Mouse (Mus musculus): ENCODE measurements around the gene Rnf11. TPM values are rescaled to one million over a fixed set of nuclear protein-coding genes. Genes with fewer than 3 reads are reported as not detected.

Gene Rnf11
- total RNA-seq (2014; rRNA removed) (42.6 and 48.7 TPM in 2 replicates), polyA plus RNA-seq (2012; rRNA removed) (33.5 and 42.6 TPM in 2 replicates)

- WGBS = 77% methylated on average over 3 of the region's 3 CpGs
Measured at GRCm38 (mm10) chr4:109484621-109485020, at the start of gene Rnf11. Gene Rnf11, minus strand, starts transcription at chr4:109484728.

GRCm38 (mm10) chr4:109531111-109531510, 46.6 kb upstream of the Rnf11 start, which contains the start of gene 4930522H14Rik:
Gene 4930522H14Rik, minus strand, starts transcription at chr4:109531297.
- no peaks in the 10 kb centered on the region for H3K36me3 ChIP-seq (ENCODE audit: control insufficient read depth, insufficient read depth, low read length)

More at GRCm38 (mm10) chr4:109484621-109485020, at the start of gene Rnf11:
- Histone ChIP-seq H3K4me3 (ENCODE audit: insufficient read depth, low read depth, low read length) (no peak within 1 kb of the TSS), H3K27me3 (ENCODE audit: control insufficient read depth, insufficient read depth, low read length) (no peaks in the 10 kb centered on the region), H3K27ac (replicated peaks; ENCODE audit: insufficient read depth, low read depth, low read length) (no peak within 1 kb of the TSS), H3K4me1 (ENCODE audit: control insufficient read depth, insufficient read depth, low read length) (no peaks in the 10 kb centered on the region; the same call in 1 of the 2 replicates), H3K79me2 (ENCODE audit: control insufficient read depth, insufficient read depth, low read length) (no peaks in the 10 kb centered on the region), H3K36me3 (ENCODE audit: control insufficient read depth, insufficient read depth, low read length) (no peaks in the 10 kb centered on the region), H3K9ac (ENCODE audit: low read depth, low read length) (no peak within 1 kb of the TSS)
- TF ChIP-seq POLR2A (IDR thresholded peaks at IDR 0.05; ENCODE audit: extremely low read depth, insufficient read depth, low read length) (no peak), CTCF (IDR thresholded peaks at IDR 0.05; ENCODE audit: low read depth, low read length) (no peak)
- peak; percentile 46 for DNase-seq (ENCODE audit: extremely low read depth, low read depth, low spot score)

GRCm38 (mm10) chr4:109530245-109530816, 45.8 kb upstream of the Rnf11 start:
- Histone ChIP-seq H3K4me3 (ENCODE audit: insufficient read depth, low read depth, low read length) (no peak overlapping the region), H3K79me2 (ENCODE audit: control insufficient read depth, insufficient read depth, low read length) (no peaks in the 10 kb centered on the region), H3K4me1 (ENCODE audit: control insufficient read depth, insufficient read depth, low read length) (no peaks in the 10 kb centered on the region), H3K27me3 (ENCODE audit: control insufficient read depth, insufficient read depth, low read length) (no peaks in the 10 kb centered on the region), H3K36me3 (ENCODE audit: control insufficient read depth, insufficient read depth, low read length) (no peaks in the 10 kb centered on the region), H3K27ac (replicated peaks; ENCODE audit: insufficient read depth, low read depth, low read length) (no peak overlapping the region), H3K9ac (ENCODE audit: low read depth, low read length) (no peak overlapping the region)
- TF ChIP-seq CTCF (IDR thresholded peaks at IDR 0.05; ENCODE audit: low read depth, low read length) = no peak
- TF ChIP-seq POLR2A (IDR thresholded peaks at IDR 0.05; ENCODE audit: extremely low read depth, insufficient read depth, low read length) = no peak
- DNase-seq (ENCODE audit: extremely low read depth, low read depth, low spot score) = no peak
- 83% methylated on average over 15 of the region's 15 CpGs for WGBS

More at GRCm38 (mm10) chr4:109531111-109531510, 46.6 kb upstream of the Rnf11 start, which contains the start of gene 4930522H14Rik:
- no peak within 1 kb of the TSS for H3K9ac ChIP-seq (ENCODE audit: low read depth, low read length)
- 94% methylated on average over 2 of the region's 2 CpGs for WGBS
- H3K27ac ChIP-seq (replicated peaks; ENCODE audit: insufficient read depth, low read depth, low read length) = no peak within 1 kb of the TSS
- no peaks in the 10 kb centered on the region for H3K4me1 ChIP-seq (ENCODE audit: control insufficient read depth, insufficient read depth, low read length)
- TF ChIP-seq POLR2A (IDR thresholded peaks at IDR 0.05; ENCODE audit: extremely low read depth, insufficient read depth, low read length) = no peak
- no peak for TF ChIP-seq CTCF (IDR thresholded peaks at IDR 0.05; ENCODE audit: low read depth, low read length)
- no peak for DNase-seq (ENCODE audit: extremely low read depth, low read depth, low spot score)
- no peaks in the 10 kb centered on the region for H3K79me2 ChIP-seq (ENCODE audit: control insufficient read depth, insufficient read depth, low read length)
- no peaks in the 10 kb centered on the region for H3K27me3 ChIP-seq (ENCODE audit: control insufficient read depth, insufficient read depth, low read length)
- H3K4me3 ChIP-seq (ENCODE audit: insufficient read depth, low read depth, low read length) = no peak within 1 kb of the TSS

- WGBS = under 1% methylated on average over 5 of the region's 5 CpGs
- H3K36me3 ChIP-seq (ENCODE audit: control insufficient read depth, insufficient read depth, low read length) = no peaks in the 10 kb centered on the region
- no peak overlapping the region for H3K27ac ChIP-seq (replicated peaks; ENCODE audit: insufficient read depth, low read depth, low read length)
- no peak overlapping the region for H3K4me3 ChIP-seq (ENCODE audit: insufficient read depth, low read depth, low read length)
- no peaks in the 10 kb centered on the region for H3K27me3 ChIP-seq (ENCODE audit: control insufficient read depth, insufficient read depth, low read length)
- 0 out of 2 replicates have a peak, but pooled peaks cover 2% of the 10 kb centered on the region for H3K4me1 ChIP-seq (ENCODE audit: control insufficient read depth, insufficient read depth, low read length)
- no peak overlapping the region for H3K9ac ChIP-seq (ENCODE audit: low read depth, low read length)
- H3K79me2 ChIP-seq (ENCODE audit: control insufficient read depth, insufficient read depth, low read length) = no peaks in the 10 kb centered on the region
- DNase-seq (ENCODE audit: extremely low read depth, low read depth, low spot score) = peak; percentile 67
- TF ChIP-seq CTCF (IDR thresholded peaks at IDR 0.05; ENCODE audit: low read depth, low read length) (no peak; the same call in 1 of the 2 replicates), POLR2A (IDR thresholded peaks at IDR 0.05; ENCODE audit: extremely low read depth, insufficient read depth, low read length) (no peak)
Measured at GRCm38 (mm10) chr4:109504885-109505284, 20.4 kb upstream of the Rnf11 start.

GRCm38 (mm10) chr4:109498476-109498875, 13.9 kb upstream of the Rnf11 start:
- Histone ChIP-seq H3K27ac (replicated peaks; ENCODE audit: insufficient read depth, low read depth, low read length) (no peak overlapping the region), H3K27me3 (ENCODE audit: control insufficient read depth, insufficient read depth, low read length) (no peaks in the 10 kb centered on the region), H3K36me3 (ENCODE audit: control insufficient read depth, insufficient read depth, low read length) (no peaks in the 10 kb centered on the region), H3K9ac (ENCODE audit: low read depth, low read length) (no peak overlapping the region), H3K79me2 (ENCODE audit: control insufficient read depth, insufficient read depth, low read length) (no peaks in the 10 kb centered on the region), H3K4me3 (ENCODE audit: insufficient read depth, low read depth, low read length) (no peak overlapping the region), H3K4me1 (ENCODE audit: control insufficient read depth, insufficient read depth, low read length) (no peaks in the 10 kb centered on the region)
- DNase-seq (ENCODE audit: extremely low read depth, low read depth, low spot score) = no peak
- no peak for TF ChIP-seq CTCF (IDR thresholded peaks at IDR 0.05; ENCODE audit: low read depth, low read length)
- no peak for TF ChIP-seq POLR2A (IDR thresholded peaks at IDR 0.05; ENCODE audit: extremely low read depth, insufficient read depth, low read length)
- 88% methylated on average over 11 of the region's 11 CpGs for WGBS

- Histone ChIP-seq H3K27me3 (ENCODE audit: control insufficient read depth, insufficient read depth, low read length) (no peaks in the 10 kb centered on the region), H3K79me2 (ENCODE audit: control insufficient read depth, insufficient read depth, low read length) (no peaks in the 10 kb centered on the region), H3K4me3 (ENCODE audit: insufficient read depth, low read depth, low read length) (no peak overlapping the region), H3K4me1 (ENCODE audit: control insufficient read depth, insufficient read depth, low read length) (no peaks in the 10 kb centered on the region), H3K27ac (replicated peaks; ENCODE audit: insufficient read depth, low read depth, low read length) (no peak overlapping the region), H3K36me3 (ENCODE audit: control insufficient read depth, insufficient read depth, low read length) (no peaks in the 10 kb centered on the region), H3K9ac (ENCODE audit: low read depth, low read length) (no peak overlapping the region)
- TF ChIP-seq POLR2A (IDR thresholded peaks at IDR 0.05; ENCODE audit: extremely low read depth, insufficient read depth, low read length) = no peak
- TF ChIP-seq CTCF (IDR thresholded peaks at IDR 0.05; ENCODE audit: low read depth, low read length) = no peak
- DNase-seq (ENCODE audit: extremely low read depth, low read depth, low spot score) = no peak
Measured at GRCm38 (mm10) chr4:109493581-109493980, 9.1 kb upstream of the Rnf11 start.

Measured in liver, adult 2 months (tissue).